9 mouse cellular contexts compared by ENCODE assay signal in genomic region chr1:90999911-91000601, GRCm38 (mm10). TPM values are rescaled to one million over a fixed set of nuclear protein-coding genes. Genes with fewer than 3 reads are reported as not detected.
DNase-seq lines count a peak whose midpoint lies in the region; ATAC-seq and TF ChIP-seq lines count a peak whose summit lies in the region.
"Had no signal": no experiment of that assay in that cellular context is flagged by ENCODE, and none has a peak within 500 bp of the region (broad histone marks: within the 10 kb centered on the region; RNA-seq: fewer than 3 reads in every experiment).

No protein-coding gene starts in this region.

- TF ChIP-seq CTCF in bone marrow macrophage, adult 2 months (IDR thresholded peaks at IDR 0.05; ENCODE audit: low read depth, low read length), result no peak

- H3K4me3 ChIP-seq in bone marrow macrophage, adult 2 months (ENCODE audit: insufficient read depth, low read length), result peak overlapping the region; percentile 97
- no peak overlapping the region for H3K4me3 ChIP-seq in embryonic facial prominence, embryonic 11.5 days (ENCODE audit: low read depth, low read length)
- peak overlapping the region; percentile 85; the same call in 1 of the 2 replicates for H3K4me3 ChIP-seq in midbrain, embryonic 10.5 days

- DNase-seq in embryonic facial prominence, embryonic 11.5 days (ENCODE audit: low spot score), result no peak
- peak; percentile 57 for DNase-seq in heart, postnatal 4 days
- DNase-seq in midbrain, embryonic 10.5 days (ENCODE audit: low spot score), result no peak
- DNase-seq in cerebellum, adult 8-10 months, result no peak
- no peak for DNase-seq in right cerebral cortex, adult 2 months (ENCODE audit: low spot score in 2 of 2)
- no peak for DNase-seq in left cerebral cortex, adult 8-10 months (ENCODE audit: low spot score in 2 of 2)
- DNase-seq: lung, postnatal 36 days; thymus, adult 18-20 months had no signal

- no peak for ATAC-seq in embryonic facial prominence, embryonic 11.5 days (replicated peaks; ENCODE audit: insufficient number of reproducible peaks, low FRiP score, low TSS enrichment, low read depth)

- peaks cover 12% of the 10 kb centered on the region for H3K4me1 ChIP-seq in bone marrow macrophage, adult 2 months (ENCODE audit: control insufficient read depth, insufficient read depth, low read length)
- H3K4me1 ChIP-seq in embryonic facial prominence, embryonic 11.5 days (ENCODE audit: control insufficient read depth, insufficient read depth, low read length), result peaks cover 2% of the 10 kb centered on the region; the same call in 1 of the 2 replicates
- peaks cover 31% of the 10 kb centered on the region for H3K4me1 ChIP-seq in midbrain, embryonic 10.5 days

- no peaks in the 10 kb centered on the region for H3K36me3 ChIP-seq in embryonic facial prominence, embryonic 11.5 days (replicated peaks; ENCODE audit: control insufficient read depth, insufficient read depth, low read depth, low read length)
- no peaks in the 10 kb centered on the region for H3K36me3 ChIP-seq in midbrain, embryonic 10.5 days

- WGBS in embryonic facial prominence, embryonic 11.5 days, result 78% methylated on average over 10 of the region's 10 CpGs
- WGBS in midbrain, embryonic 10.5 days, result 82% methylated on average over 10 of the region's 10 CpGs

- peak overlapping the region; percentile 97; the same call in 1 of the 2 replicates for H3K4me2 ChIP-seq in embryonic facial prominence, embryonic 11.5 days (ENCODE audit: low read depth, low read length)

- H3K27me3 ChIP-seq in embryonic facial prominence, embryonic 11.5 days (ENCODE audit: control insufficient read depth, insufficient read depth, low read length), result no peaks in the 10 kb centered on the region
- peaks cover 22% of the 10 kb centered on the region for H3K27me3 ChIP-seq in midbrain, embryonic 10.5 days (ENCODE audit: low read depth, poor library complexity, severe bottlenecking)

- no peak for TF ChIP-seq POLR2A in bone marrow macrophage, adult 2 months (IDR thresholded peaks at IDR 0.05; ENCODE audit: borderline replicate concordance, low read depth, low read length)

- no peak overlapping the region for H3K27ac ChIP-seq in bone marrow macrophage, adult 2 months (ENCODE audit: insufficient read depth, low read depth, low read length)
- H3K27ac ChIP-seq in embryonic facial prominence, embryonic 11.5 days (replicated peaks; ENCODE audit: low read depth, low read length), result no peak overlapping the region
- no peak overlapping the region; the same call in 1 of the 2 replicates for H3K27ac ChIP-seq in midbrain, embryonic 10.5 days (replicated peaks)

- no peak overlapping the region for H3K9ac ChIP-seq in embryonic facial prominence, embryonic 11.5 days (replicated peaks; ENCODE audit: low read length)

- H3K9me3 ChIP-seq in embryonic facial prominence, embryonic 11.5 days (replicated peaks; ENCODE audit: control insufficient read depth, low read length), result no peaks in the 10 kb centered on the region
- H3K9me3 ChIP-seq in midbrain, embryonic 10.5 days (replicated peaks), result peaks cover 4% of the 10 kb centered on the region; the same call in 1 of the 2 replicates

RNA-seq across cellular contexts. Expression of gene Lrrfip1, which starts 1.5 kb away (rescaled TPM):
- 98.5 and 98.7 TPM in 2 replicates for polyA plus RNA-seq in bone marrow macrophage, adult 2 months (2012; ENCODE audit: insufficient read depth, insufficient read length, missing spikeins)
- 28.5 and 30.0 TPM in 2 replicates for polyA plus RNA-seq in embryonic facial prominence, embryonic 11.5 days (2014; fragmentation: Nextera tagmentation; extraction: Ambion mirVana)
- total RNA-seq in heart, postnatal 4 days (2021), result 100 to 1,000 TPM; 214 to 233 TPM
- 19.8 and 22.2 TPM in 2 replicates for polyA plus RNA-seq in midbrain, embryonic 10.5 days (2016; fragmentation: Nextera tagmentation; extraction: Ambion mirVana)
- total RNA-seq in left cerebral cortex, adult 8-10 months (2022), result 10 to 100 TPM; 56.4 to 65.5 (median 60.6) TPM

RNA-seq across cellular contexts. Expression of gene Rab17, which starts 30.6 kb away (rescaled TPM):
- not detected in 2 replicates for polyA plus RNA-seq in bone marrow macrophage, adult 2 months (2012; ENCODE audit: insufficient read depth, insufficient read length, missing spikeins)
- 0.64 and 0.70 TPM in 2 replicates for polyA plus RNA-seq in embryonic facial prominence, embryonic 11.5 days (2014; fragmentation: Nextera tagmentation; extraction: Ambion mirVana)
- 1 to 10 TPM; 4.3 to 5.1 TPM for total RNA-seq in heart, postnatal 4 days (2021)
- polyA plus RNA-seq in midbrain, embryonic 10.5 days (2016; fragmentation: Nextera tagmentation; extraction: Ambion mirVana), result not detected in 2 replicates
- under 1 TPM in 1 of 4 experiments, not detected in 3; 0.59 TPM for total RNA-seq in left cerebral cortex, adult 8-10 months (2022)

RNA-seq across cellular contexts. Expression of gene Prlh, which starts 47.1 kb away (rescaled TPM):
- polyA plus RNA-seq in bone marrow macrophage, adult 2 months (2012; ENCODE audit: insufficient read depth, insufficient read length, missing spikeins), result not detected in 2 replicates
- polyA plus RNA-seq in embryonic facial prominence, embryonic 11.5 days (2014; fragmentation: Nextera tagmentation; extraction: Ambion mirVana), result not detected in 2 replicates
- not detected for total RNA-seq in heart, postnatal 4 days (2021)
- polyA plus RNA-seq in midbrain, embryonic 10.5 days (2016; fragmentation: Nextera tagmentation; extraction: Ambion mirVana), result not detected in 2 replicates
- not detected for total RNA-seq in left cerebral cortex, adult 8-10 months (2022)
